Mouse (Mus musculus) CD4-positive, CD25-positive, alpha-beta regulatory T cell, adult 2 months (primary cell): ENCODE data around the gene Gm20498.

Experiments
- DNase-seq: peaks from one replicate; pipeline ENCODE4 v3.0.0-alpha.2; 2012; ENCODE audit warnings: low read depth, low spot score

Gene Gm20498

DNA sequence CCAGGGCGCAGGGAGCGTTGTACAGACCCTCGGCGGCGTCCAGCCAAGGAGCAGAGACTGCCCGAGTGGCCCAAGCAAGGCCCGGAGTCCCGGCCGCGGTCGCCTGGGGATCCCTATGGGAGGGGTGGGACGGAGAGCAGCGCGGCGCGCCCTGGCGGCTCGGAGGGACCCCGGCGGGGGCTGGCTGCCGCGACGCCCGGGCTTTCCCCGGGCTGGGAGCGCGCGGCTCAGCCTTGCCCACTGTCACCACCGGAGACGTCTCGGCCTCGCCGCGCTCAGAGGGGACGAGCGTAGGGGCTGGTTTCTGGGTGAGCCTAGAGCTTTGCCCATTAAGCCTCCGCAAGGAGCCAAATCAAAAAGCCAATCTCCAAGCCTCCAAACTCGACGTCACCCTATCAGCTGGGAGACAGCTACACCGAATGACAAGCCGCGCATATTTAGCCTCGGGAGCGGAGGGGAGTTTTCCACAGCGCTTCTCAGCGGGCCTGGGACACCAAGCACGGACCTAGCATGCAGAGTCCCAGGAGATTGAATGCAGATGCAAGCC lies 199.8 kb downstream of the Gm20498 start, which contains the start of gene Slc8a3:
Gene Slc8a3, minus strand, starts transcription at position 306 of the 547 bp plus-strand sequence.
- no peak for DNase-seq

DNA sequence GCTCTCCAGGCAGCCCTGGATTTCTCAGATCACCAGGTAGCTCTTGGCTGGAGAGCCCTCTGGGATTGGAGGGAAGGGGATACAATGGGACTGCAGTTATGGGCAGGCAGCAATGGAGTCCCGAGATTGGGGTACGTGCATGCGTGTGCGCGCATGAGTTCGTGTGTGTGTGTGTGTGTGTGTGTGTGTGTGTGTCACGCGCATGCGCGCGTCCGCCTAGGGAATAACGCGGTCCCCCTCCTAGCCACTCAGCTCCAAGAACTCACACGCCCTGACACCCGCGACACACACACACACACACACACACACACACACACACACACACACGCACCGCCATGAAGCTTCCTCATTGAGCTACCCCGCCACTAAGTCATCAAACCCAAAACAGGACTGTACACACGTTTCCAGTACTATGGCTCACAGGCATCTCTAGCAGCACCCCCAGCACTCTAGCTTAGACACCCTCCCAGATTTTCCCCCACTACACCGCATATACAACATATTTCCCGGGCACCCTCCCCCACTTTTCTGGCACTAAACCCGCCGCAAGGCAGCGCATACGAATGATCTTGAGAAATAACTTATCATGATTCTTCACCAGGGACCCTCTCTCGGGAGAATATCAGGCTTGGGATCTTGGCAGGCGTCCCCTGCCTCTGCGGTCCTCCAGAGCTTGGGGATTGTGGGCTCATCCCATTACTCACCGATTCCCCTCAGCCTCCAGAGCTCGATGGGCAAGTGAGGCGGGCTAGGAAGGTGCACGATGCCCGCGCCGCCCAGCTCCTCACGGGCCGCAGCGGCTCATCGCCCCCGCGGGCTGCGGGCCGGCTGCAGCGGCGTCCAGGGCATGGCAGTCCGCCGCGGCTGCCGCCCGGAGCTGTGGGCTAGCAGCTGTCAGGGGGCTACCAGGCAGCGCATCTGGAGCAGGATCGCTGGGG lies 200.5 kb downstream of the Gm20498 start:
- DNase-seq, result no peak

DNA sequence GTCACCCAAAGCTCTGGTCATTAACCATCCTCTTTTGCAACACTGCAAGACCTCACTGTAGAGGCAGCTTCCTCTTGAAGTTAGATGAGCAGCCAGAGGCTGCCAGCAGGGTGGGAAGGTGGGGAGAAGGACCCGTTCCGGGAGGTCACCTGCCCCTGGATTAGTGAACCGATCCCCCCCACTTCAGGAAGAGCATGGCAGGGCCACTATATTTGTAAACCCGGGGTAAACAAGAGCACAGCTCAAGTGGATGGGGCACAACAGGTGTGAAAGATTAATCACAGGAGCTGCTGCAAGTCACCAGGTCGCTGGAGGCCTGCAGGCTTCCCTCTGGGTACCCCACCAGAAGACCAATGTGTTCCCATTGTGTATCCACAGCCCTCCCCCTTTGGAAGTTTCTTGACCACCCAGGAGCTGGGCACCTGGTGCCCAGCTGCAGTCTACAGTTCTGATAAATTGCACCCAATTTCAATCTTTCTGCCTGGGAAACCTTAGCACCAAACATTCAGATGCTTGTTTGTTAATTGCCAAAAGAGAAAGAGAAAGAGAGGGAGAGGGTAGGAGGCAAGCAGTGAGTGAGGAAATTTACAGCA lies 201.6 kb downstream of the Gm20498 start:
- no peak for DNase-seq

DNA sequence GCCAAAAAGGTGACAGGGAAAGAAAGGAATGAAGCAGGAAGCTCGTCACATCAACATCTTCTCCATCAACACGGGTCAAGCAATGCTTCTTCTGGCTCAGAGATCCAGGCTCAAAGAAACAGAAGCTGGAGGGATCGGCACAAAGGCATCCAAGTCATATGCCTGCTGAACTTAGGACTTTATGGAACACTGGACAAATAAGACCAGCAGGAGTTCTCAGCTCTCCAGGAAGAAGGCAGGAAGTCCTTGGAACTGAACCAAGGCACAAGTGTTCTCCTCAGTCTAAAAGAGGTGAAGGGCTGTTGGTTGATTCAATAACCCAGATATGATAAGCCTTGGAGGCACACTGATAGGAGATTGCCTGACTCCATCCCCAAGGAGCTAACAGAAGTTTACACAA lies 207.7 kb downstream of the Gm20498 start:
- no peak for DNase-seq

GRCm38 (mm10) chr12:81324116-81324515 lies 208.6 kb downstream of the Gm20498 start:
- no peak for DNase-seq

- no peak for DNase-seq
Measured at GRCm38 (mm10) chr12:81321021-81321420, 211.7 kb downstream of the Gm20498 start.

DNA sequence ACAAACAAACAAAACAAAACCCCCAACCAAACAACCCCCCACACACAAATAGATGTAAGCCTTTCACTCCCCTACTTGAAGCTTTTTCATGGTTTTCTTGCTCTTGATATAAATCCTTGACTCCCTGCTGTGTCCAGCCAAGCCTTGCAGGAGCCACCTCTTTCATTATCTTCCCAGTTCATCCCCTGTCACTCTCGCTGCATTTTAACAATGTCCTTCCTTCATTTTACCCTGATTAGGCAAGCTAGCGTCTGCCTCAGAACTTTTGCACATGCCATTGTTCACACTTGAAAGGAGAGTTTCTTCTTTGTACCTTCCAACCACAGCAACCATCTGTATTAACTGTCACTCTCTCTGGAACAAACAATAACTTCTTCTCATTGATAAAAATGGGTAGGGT lies 214.9 kb downstream of the Gm20498 start:
- DNase-seq, result no peak

DNA sequence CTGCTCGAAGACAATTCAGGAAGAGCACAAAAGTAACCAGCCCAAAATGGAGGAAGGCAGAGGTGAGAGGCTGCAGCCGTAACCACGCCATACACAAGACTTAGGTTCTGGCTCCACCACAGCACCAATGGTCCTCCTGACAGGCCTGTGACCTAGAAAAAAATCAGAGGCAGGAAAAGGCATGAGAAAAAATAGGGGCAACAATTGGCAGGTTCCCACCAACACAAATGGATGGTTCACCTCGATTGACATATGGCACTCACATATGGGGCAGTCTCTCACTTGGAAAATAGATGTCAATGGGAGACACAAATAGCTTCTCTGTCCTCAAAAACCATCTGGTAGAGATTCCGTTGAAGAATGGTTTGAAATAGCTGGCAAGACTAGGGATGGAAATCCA lies 216.8 kb downstream of the Gm20498 start:
- no peak for DNase-seq
